Mouse (Mus musculus) CD4-positive, CD25-positive, alpha-beta regulatory T cell, adult 2 months (primary cell): ENCODE data around the gene 5330417C22Rik.
"Not testable (repeated sequence)": the region's sequence is repeated elsewhere in the genome, so short reads cannot be mapped to it uniquely, and the experiment has no call there.

ENCODE experiments used
- DNase-seq: peaks from one replicate; pipeline ENCODE4 v3.0.0-alpha.2; 2012; ENCODE audit warnings: low read depth, low spot score

The 5330417C22Rik gene

DNA sequence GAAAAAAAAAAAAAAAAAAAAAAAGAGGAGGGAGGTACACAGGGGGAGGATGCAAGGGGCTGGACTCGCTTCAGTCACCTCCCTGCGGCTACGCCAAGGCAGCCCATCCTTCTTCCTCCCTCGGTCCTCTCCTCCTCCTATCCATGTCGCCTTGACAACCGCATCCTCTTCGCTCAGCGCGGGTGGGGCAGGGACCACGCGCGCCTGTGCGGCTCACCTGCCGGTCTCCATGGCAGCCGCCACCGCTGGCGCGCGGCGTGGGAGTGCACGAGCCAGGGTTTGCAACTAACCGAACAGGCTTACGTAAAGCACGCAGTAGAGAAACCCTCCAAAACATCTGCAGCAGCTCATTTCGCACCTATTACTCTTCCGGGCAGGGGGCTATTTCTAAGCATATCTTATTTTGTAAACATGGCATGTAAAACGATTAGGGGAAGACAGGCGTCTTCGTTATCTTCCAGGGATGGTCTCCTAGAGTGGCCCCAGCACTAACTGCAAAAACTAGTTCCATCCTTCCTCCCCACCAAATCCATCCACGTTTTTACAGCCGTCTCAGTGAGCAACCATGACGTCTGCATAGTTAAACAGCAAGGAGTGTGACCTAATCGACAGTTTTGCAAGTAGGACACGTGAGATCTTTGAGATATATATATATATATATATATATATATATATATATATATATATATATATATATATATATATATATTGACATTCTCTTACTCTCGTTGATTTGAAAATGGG, at the start of gene 5330417C22Rik:
5330417C22Rik (minus strand) TSS at position 20 of the 744 bp plus-strand sequence.
- DNase-seq = peak; percentile 91

DNA sequence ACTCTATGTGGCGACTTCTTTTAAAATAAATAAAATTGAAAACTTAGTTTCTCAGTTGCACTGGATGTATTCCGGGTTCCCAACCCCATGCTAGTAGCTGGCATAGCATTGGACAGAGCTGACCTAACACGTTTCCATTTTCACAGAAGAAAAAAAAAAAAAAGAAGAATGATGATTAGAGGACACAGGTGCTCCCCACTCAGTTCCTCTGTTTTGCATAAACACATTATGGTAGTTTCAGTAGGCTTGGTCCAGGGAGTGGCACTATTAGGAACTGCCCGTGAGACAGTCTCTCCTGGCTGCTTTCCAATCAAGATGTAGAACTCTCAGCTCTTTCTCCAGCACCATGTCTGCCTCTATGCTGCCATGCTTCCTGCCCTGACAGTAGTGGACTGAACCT, 48.2 kb upstream of the 5330417C22Rik start:
- DNase-seq = no peak

DNA sequence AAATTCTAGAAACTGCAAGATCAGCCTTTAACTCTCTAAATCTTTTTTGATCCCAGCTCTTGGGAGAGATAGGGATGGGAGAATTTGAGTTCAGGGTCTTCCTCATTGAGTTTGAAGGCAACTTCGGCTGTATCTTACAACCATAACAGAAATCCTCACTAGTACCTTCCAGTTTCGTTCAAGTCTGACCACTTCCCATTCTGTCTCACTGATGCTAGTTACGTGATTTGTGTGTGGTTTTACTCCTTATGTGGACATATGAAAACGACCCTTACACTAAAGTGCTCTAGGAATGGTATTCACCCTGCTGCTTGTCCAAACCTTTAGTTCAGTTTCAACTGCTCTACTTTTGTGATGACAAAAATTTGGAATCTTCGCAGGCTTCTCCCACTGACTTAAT, 37.7 kb upstream of the 5330417C22Rik start:
- DNase-seq = no peak

DNA sequence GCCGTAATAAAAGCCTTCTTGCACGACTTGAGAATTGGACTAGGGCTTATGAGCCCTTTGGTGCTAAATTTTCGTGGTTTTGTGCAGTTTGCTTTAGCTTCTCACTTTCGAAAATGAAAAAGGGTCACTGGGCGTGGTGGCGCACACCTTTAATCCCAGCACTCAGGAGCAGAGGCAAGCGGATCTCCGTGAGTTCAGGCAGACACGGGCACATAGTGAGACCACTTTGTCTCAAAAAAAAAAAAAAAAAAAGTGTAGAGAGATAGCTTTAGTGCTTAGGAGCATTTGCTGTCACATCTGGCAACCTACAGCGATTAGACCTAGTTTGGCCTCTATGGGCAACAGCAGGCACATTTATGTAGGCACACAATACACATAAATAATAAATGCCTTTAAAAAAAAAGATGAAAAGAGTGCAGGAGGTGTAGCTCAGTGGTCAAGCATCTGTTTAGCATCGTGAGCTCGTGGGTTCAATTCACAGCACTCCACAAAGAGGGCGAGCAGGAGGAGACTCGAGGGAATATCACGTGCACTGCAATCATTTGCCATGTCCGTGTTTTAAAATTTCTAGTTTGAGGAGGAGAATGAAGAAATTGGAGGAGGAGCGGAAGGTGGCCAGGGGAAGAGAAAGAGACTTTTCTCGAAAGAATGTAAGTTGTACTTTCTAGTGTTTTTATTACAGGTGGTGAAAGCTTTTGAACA, 36.1 kb upstream of the 5330417C22Rik start:
- no peak for DNase-seq

DNA sequence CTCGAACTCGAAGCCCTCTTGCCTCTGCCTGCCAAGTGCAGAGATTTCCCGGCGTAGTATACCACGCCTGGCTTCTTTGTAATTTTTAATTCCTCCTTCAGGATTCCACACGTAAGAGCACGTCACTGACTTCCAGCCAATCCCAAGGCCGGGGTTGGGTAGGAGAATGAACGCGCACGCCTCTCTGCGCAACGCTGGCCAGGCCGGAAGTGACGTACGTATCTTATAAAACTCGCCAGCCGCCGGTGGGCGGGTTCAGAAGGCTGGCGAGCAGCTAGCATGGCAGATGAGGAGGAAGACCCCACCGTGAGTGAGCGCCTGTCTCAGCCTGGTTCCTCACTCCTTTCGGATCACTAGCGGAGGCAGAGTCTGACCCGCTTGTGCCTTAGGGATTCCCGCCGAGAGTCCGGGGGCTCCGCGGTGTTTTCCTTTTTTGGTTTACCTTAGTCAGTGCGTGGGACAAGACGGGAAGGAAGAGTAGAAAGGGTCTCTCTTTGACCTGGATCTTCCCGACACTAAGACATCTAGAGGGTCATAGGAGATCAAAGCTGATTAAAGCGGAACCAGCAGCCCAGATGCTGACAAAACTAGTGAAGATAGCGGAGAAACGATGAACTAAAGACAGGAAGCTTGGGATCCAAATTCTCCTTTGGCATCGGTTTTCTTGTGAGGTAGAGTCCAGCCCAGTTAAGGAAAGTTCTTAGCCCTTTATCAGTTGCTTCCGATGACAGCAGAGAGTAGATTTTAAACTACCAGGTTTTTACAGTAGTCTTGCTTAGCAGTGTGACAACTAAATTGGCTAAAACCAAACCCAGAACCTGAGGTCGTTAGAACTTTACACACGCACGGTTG, 35.3 kb upstream of the 5330417C22Rik start, which contains the start of gene Taf13:
Taf13 (plus strand) TSS at position 256 of the 852 bp plus-strand sequence.
- peak; percentile 98 for DNase-seq

DNA sequence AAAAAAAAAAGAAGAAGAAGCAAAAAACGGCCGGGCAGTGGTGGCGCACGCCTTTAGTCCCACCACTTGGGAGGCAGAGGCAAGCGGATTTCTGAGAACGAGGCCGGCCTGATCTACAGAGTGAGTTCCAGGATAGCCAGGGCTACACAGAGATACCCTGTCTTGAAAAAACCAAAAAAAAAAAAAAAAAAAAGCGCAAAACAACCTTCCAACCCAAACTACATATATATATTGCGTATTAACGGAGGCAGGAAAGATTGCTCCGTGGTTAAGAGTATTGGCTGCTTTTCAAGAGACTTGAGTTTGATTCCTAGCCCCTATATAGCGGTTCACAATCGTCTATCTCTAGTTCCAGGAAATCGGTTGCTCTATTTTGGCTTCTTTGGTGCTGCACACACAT, 34.5 kb upstream of the 5330417C22Rik start:
- DNase-seq = peak; percentile 11

DNA sequence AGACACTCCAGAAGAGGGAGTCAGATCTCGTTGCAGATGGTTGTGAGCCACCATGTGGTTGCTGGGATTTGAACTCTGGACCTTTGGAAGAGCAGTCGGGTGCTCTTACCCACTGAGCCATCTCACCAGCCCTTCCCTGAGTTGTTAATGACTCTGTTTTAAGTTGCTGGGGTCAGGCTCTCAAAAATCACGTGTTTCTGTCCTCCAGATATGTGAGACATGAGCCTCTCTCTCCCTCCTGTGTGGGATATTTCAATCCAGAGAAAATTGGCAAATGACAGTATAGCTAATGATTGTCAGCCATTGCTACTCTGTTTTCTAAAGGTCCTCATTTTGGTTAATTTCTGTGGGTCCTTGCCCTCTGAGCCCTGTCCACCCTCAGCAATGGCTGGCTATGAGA, 33.3 kb upstream of the 5330417C22Rik start:
- DNase-seq = not testable (repeated sequence)

DNA sequence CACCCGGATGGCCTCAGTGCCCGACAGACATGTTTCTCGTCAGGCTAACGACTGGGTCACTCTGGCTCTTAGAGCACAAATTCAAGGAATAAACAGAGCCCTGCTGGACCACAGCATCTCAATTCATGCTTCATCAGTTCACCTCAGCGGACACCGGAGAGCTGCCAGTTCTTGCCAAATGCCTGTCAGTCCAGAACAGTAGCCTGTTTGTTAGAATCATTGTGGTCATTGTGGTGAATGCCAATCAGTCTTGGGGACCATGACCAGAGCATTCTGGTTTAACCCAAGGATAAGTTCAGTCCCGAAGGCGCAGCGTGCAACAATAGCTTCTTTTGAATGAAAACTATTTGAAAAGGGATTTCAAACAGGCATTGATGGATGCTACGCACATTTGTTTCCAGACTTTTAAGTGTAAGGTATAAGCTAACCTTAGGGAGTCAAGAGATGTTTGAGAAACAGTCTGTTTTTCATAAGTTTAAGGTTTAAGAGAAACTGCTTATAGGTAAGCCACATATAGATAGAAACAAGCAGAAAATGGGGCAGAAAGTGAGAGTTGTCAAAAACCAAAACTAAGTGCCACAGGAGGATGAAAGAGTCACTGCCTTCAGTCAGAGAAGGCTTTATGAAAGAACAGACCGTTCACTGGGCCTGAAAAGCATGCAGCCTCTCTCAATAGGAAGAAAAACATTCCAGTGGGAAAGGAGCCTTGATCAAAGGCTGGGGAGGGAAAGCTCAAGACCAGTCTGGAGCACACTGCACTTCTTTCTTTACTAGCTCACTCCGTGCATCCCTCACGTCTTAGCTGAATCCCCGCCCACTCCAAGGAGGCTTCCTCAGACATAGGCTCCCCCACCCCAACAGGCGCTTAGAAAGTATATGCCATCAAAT, 31.9 kb upstream of the 5330417C22Rik start:
- no peak for DNase-seq

DNA sequence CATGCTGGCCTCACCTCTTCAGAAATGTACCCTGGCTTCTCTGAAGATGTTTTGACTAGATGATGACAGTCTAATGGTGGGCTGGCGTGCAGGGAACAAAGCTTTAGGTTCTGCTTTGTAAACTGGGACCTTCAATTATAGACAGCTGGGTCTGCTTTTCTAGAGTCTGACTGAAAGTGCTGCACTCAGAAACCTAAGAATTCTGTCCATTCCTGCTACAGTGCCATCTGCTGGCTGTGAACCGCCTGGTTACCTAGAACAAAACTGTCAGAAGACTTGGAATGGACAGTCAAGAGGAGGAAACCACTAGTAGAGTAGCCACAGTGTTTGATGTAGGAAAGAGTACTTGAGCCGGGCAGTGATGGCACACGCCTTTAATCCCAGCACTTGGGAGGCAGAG, 27.0 kb upstream of the 5330417C22Rik start:
- DNase-seq = peak; percentile 90

DNA sequence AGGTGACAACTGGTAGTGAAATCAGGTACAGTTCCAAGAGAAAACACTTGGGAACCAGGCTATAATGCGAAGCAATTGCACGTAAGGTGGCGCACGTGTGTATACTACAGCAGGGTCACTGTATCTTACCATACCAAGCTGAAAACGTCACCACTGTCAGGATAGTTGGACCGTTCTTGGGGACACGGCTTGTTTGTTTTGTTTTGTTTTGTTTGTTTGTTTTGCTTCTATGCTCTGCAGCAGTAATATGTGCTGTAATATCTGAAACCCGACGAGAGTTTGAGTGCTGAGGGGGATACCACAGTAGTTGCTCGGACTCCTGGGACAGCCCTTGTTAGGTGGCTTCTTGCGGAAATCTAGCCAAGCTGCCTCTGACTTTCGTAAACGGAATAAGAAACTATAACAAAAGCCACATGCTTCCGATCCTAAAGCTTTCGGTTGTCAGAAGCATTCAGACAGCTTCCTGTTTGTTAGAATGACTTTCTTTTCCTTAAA, 26.5 kb upstream of the 5330417C22Rik start:
- DNase-seq = peak; percentile 75

DNA sequence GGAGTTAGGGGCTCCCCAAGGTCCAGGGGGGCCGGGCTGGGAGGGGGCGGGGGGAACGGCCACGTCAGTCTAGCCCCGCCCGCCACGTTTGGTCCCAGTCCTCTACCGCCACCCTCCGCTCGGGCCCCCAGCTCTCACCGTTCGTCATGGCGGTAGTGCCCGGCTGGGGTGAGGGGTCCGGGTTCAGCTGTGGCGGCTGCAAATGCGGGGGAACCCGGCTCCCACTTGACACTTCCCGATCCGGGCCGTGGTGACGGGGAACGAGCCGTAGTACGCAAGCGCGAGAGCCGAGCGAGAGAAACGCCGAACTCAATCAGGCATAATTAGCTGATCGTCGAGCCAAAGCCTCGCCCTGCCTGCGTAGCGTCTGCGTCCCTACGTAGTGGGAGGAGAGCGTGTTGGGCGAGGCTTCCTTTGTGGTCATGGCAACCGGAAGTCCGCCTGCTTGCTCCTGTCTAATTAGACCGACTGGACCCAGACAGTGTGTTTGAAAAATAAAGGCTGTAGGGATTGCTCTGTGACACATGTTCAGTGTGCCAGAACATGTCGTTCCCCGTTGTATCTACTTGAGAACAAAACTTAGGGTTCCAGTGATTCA, 25.9 kb upstream of the 5330417C22Rik start, which contains the start of gene Tmem167b:
Tmem167b (minus strand) TSS at position 334 of the 598 bp plus-strand sequence.
- peak; percentile 99 for DNase-seq

DNA sequence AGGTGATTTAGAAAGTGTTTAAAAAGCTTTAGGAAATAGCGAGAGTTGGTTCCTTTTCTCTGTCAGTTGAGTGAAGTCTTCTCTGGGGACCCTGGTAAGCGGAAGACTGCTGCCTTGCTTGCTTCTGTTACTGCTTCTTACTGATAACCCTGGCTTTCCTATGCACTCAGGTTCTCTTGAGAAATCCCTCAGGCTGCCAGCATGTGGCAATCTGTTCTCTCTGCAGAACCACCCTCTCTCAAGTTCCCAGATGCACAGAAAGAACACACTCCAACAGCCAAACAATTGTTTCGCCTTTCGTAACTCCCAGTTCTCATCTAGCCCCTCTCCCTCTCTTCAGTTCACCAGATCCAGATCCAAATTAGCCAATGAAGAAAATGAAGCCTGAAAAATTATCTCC, 21.6 kb upstream of the 5330417C22Rik start:
- DNase-seq = no peak

DNA sequence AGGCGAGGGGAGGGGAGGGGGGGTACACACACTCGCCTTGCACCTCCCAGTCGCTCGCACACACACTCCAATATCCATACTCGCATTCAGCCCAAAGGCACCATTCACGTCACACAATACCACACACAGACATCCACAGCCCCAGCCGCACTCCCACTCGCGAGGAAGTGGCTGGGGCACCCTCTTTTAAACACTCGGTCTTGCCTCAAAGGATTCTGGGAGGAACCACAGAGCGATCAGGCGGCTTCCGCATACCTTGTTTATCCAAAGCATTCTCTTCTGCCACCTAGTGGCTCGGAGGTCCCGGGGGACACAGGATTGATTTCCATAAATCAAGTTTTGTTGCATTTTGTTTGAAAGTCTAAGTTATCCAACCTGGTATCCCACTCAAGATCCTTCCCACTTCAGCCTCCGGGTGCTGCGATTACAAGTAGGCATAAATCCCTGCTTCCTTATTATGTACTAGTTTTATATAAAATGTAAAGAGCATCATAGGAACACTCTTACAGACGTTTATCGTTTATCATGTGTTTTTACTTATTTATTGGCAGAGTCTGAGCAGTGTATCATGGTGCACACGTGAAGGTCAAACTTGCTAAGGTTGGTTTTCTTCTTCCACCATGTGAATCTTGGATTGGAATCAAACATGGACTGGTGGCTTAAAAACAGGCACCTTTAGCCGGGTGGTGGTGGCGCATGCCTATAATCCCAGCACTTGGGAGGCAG, 18.4 kb upstream of the 5330417C22Rik start:
- DNase-seq = peak; percentile 97

DNA sequence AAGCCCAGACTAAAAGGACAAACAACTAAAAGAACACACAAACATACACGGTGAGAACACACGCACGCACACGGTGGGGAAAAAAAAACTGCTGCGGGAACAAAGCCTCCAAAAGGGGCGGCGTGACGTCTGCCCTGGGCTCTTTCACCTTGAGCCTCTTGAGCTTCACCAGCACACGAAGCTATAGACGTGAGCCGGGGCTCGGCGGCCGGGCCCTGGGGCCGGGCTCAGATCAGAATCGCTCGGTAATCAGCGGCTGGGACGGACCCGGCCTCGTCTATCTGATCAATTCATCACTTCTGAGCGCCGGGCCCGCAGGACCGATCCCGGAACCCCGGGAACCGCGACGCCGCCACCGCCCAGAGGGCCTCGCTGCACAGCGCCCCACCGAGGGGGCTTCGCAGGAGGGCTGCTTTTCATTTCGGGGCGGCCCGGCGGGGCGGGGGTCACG, 17.8 kb upstream of the 5330417C22Rik start:
- peak; percentile 72 for DNase-seq

DNA sequence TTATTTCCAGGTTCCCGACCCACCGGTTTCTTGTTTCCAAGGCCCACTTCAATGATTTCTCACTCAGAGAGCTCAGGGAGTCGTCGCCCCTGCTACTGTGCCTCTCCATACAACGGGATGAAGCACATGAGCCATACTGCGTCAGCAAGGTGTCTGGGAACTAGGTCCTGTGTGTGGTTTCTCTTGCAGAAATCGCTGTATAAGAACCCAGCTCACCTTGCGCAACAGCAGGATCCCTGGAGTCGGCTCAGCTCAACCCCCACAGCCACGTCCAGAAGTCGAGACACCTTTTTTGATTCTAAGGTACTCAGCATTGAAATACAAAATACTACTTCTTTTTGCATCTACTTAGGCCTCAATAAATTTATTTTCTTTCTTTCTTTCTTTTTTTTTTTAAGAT, 6.0 kb upstream of the 5330417C22Rik start:
- no peak for DNase-seq

DNA sequence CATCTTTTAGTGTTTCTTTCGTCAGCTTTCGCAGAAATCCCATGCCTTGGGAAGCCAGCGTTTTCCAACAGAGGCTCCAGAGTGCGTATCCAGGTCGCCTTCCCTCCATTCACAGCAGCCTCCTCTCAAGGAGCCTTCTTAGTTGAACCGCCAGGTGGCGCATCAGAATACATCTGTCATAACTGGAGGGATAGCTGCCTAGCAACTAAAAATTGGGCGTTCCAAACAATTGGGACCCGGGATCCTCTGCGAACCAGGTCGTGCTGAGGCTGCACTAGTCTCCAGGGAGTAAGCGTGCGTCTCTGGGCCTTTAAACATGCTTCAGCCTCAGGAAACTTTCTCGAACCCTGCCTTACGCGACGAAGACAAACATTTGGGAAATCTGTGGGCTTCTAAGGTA, 967 bp upstream of the 5330417C22Rik start:
- peak; percentile 90 for DNase-seq

DNA sequence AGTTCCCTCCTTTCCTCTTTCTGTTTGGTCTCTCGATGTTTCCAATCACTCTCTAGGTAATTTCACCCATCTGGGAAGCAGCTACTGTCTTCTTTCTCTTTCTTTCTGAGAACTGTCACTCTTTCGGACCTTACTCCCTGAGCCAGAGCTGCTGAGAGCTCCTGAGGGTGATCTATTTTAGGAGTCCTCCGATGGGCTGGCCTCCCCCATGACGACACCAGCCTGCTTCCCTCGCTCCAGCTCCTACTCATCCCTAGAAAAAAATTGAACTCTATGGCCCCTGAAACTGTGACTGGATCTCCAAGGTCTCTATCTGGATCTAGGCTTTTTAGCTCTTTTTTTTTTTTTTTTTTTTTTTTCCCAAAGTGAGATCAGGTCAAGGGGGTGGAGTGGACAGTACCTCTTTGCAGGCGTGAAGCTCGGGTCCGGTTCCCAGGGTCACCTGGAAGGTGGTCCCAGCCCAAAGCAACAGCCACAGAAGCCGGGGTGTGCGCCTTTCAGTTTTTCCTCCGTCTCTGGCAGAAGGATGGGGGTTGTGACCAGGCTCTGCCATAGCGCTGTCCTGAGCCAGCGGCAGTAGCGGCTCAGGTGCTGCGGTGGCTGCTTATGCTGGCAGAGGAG, 330 bp downstream of the 5330417C22Rik start:
- DNase-seq = no peak

DNA sequence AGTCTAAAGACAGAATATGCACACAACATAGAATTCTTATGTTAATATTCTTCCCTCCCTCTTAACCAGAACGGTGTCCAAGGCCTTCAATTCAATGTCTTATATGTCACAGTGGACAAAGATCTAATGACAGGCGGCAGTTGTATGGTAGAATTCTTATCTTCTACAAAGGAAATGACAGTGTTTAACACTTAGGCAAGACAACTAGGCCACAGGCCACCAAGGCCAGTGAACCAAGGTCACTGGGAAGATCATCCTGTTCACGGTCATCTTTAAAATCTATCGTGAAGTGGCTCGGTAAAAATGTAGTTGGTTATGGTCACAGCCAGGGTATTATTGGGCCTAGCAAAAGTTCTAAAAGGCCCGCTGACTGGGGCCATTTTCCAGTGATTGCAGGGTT, 2.4 kb downstream of the 5330417C22Rik start, which contains the start of gene 1700013F07Rik:
1700013F07Rik (plus strand) TSS at position 200 of the 400 bp plus-strand sequence.
- no peak for DNase-seq
